Mouse (Mus musculus) heart, postnatal 36 days (tissue): Measurements from ENCODE around the gene Cd207. TPM values are rescaled to one million over a fixed set of nuclear protein-coding genes. Genes with fewer than 3 reads are reported as not detected.

Source experiments
- DNase-seq, 2 experiments: peaks; one replicate each; pipeline ENCODE4 v3.0.0; 2021 to 2022
- intact Hi-C: fragments of 180-260 bp; cut with DNase I; formaldehyde crosslinking; loops from one replicate; pipeline ENCODE4 v1.15.1; 2025
- total RNA-seq, 2 experiments: library from RNA; stranded (reverse); gene quantifications; 2 replicates each; pipeline ENCODE4 v1.2.3; 2021

Cd207 gene
- under 1 TPM; 0.79 to 0.83 TPM for total RNA-seq

- intact Hi-C loops, result no loop called here
- no peak for DNase-seq
Measured at GRCm38 (mm10) chr6:83677757-83678156, at the start of gene Cd207. TSS of gene Cd207 (minus strand) at chr6:83677857.

GRCm38 (mm10) chr6:83727178-83727577 lies 49.5 kb upstream of the Cd207 start:
- intact Hi-C loops, result no loop called here
- no peak for DNase-seq

DNA sequence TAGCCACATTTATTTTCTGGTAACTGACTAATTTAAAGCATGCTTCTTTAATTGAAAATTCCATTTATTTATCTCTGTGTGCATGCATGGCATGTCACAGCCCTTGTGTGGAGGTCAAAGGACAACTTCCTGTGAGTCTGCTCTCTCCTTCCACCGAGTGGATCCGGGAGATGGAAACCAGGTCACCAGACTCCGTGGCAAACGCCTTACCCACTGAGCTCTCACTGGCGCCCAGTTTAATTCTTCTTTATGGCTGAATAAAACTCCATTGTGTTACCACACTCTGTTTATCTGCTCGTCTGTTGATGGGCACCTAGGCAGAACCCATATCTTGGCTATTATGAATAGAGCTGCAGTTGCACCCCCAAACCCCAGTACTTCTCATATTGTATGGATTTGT lies 44.9 kb upstream of the Cd207 start:
- intact Hi-C loops, result no loop called here
- no peak for DNase-seq

GRCm38 (mm10) chr6:83717026-83717425 lies 39.4 kb upstream of the Cd207 start:
- intact Hi-C loops, result loop anchor here (2.0 kb wide), 1 partner anchor 14 kb away; no protein-coding TSS in a partner anchor

DNA sequence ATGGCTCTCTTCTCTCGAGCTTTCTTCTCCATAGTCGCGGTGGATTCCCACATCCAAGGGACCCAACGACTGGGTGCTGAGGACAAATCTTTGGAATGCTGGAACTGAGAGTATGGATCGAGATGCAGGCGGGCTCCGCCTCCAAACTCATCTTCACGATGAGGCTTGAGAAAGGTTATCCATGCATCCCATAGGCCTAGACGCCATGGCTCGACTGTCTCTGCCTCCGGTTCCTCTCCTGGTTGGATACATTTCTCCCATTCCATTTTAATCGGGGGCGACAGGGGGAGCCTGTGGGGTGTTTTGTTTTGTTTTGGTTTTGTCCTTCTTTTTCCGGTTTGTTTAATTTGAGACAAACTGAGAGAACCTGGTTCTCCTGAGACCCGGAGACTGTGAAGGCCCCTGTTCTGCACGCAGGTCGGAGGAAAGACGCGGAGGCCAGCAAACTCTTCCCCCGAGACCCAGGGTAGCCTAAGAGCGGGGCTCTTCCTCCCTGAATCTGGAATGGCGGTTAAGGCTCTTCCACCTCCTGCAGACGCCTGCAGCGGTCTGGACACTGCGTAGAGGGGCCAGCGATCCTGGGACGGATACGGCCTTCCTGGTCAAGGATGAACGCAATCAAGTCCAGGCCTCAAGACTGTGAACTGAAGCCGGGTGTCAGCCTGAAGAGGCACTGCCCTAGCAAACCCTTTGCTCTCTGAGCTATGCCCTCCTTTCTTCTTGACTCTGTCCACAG lies 38.0 kb upstream of the Cd207 start:
- peak in 1 of 2 experiments; percentile 15 for DNase-seq
- intact Hi-C loops, result loop anchor here (2.0 kb wide), 1 partner anchor 13 kb away; no protein-coding TSS in a partner anchor

More at GRCm38 (mm10) chr6:83717026-83717425, 39.4 kb upstream of the Cd207 start:
- no peak for DNase-seq

DNA sequence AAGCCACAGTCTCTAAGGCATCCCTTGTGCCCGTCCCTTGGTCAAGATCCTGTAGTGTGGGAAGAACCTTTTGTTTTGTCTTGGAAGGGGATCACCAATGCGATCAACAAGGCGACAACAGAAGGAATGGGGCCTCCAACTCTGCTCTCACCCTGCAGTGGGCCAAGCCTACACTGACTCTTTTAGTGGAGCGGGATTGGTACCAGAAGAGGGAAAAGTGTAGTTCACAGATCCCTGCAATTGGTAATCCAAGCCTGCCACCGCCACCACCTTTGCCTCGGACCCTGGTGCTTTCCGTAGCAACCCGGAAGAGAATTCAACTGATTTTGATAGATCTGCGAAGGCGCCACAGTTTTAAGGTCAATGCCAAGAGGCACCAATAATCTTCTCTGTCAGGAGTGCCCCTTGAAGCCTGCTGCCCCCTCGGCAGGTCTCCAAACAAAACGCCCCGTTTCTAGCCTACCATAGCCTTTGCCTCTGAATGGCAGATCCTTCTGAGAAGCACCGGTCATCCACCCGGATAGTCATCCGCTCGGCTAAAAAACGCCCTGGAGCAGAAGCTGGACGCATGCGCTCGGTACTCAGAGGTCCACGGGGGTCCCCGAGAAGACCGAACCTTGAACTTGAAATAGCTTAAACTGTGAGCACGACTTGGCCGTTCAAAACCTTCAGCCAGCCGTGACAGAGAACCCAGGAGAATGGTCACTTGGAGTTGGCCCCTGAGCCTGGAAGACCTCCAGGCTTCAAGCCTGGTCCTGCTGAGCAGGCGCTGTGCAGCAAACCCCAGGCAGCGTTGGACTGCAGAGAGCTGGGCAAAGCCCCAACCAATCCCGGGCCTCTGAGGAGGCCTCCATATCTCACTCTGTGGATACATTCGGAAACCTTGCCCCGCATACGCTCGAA lies 36.8 kb upstream of the Cd207 start:
- intact Hi-C loops, result no loop called here
- no peak for DNase-seq

GRCm38 (mm10) chr6:83713271-83714136 lies 35.8 kb upstream of the Cd207 start:
- intact Hi-C loops, result no loop called here
- DNase-seq, result no peak

- intact Hi-C loops, result no loop called here
- DNase-seq, result no peak
Measured at GRCm38 (mm10) chr6:83711725-83712475, 34.2 kb upstream of the Cd207 start.

DNA sequence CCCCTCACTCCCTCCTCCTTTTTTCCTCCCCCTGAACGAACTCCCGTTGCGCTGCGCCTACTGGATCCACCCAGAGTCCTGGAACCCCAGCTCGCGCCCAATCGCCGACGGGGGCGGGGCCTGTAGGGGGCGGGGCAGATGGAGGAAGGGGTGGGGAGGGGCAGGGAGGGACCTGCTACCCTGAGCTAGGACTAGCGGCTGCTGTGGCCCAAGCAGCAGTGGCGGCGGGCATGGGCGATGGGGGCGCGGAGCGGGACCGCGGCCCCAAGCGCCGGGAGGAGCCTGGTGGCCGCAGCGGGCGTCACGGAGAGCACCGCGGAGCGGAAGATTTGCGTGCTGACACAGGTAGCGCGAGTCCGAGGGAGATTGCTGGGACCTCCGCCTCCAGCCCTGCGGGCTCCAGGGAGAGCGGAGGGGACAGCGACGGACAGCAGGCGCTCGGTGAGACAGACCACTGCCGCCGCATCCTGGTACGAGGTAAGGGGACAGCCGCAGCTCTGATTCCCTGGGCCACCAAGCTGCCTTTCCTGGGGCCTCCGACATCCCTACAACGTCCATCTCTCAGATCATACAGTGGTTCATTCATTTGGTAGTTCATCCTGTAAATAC lies 33.5 kb upstream of the Cd207 start, which contains the start of gene Vax2:
TSS of gene Vax2 (plus strand) at position 198 of the 609 bp plus-strand sequence.
- peak; percentile 64 to 65 for DNase-seq
- intact Hi-C loops, result no loop called here

DNA sequence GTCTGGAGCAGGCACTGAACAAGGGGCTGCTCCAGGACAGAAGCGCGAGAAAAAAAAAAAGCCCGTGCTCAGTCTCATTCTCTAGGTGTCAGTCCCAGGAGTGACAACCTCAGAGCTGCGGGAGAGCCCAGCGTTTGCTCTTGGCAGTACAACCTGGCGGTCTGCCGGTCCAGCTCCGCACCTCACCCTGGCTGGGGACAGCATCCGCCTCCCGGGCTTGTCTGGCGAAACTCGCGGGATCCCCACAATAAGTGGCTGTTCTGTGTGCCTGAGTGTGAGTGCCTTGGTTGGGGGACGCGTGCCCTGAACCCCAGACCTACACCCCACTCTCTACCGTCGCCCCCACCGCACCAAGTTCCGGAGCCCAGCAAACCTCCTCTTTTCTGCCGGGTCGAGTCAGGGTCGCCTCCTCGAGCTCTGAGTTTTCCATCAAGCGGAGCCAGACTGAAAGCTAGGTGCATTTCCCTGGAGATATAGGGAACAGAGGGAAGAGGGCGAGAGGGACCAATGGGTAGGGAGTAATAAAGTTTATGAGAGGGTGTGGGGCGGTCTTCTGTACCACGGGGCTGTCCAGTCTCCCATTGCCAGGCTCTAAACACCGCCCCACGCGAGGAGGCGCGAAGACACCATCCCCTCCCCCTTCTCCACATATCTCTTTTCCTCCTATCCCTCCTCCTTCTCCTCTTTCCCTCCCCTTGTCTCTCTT lies 32.9 kb upstream of the Cd207 start:
- intact Hi-C loops, result no loop called here
- DNase-seq, result no peak

- DNase-seq, result no peak
- intact Hi-C loops, result no loop called here
Measured at GRCm38 (mm10) chr6:83707738-83708510, 30.3 kb upstream of the Cd207 start.

DNA sequence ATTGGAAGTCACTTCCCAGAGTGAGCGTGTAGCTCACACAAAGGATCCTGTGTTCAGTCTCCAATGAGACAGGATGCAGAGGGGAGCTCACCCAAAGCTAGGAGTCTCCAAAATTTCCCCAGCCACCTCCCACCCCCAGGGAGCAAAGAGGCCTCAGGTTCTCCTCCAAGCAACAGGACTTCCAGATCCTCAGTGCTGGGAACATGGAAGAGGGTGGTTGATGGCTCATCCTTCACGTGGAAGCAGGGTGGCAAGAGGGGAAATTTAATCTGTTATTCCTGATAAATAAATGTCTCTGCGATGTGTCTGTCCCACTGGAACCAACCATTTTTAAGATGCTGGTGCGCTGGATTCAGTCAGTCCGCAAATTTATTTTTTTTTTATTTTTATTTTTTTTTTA lies 27.0 kb upstream of the Cd207 start:
- intact Hi-C loops, result no loop called here
- no peak for DNase-seq

GRCm38 (mm10) chr6:83704294-83704693 lies 26.6 kb upstream of the Cd207 start:
- DNase-seq, result no peak
- intact Hi-C loops, result no loop called here

GRCm38 (mm10) chr6:83703722-83704078 lies 26.0 kb upstream of the Cd207 start:
- no peak for DNase-seq

GRCm38 (mm10) chr6:83703000-83703721 lies 25.5 kb upstream of the Cd207 start:
- no peak for DNase-seq
- intact Hi-C loops, result loop anchor here (2.0 kb wide), 1 partner anchor 14 kb away; no protein-coding TSS in a partner anchor

More at GRCm38 (mm10) chr6:83703722-83704078, 26.0 kb upstream of the Cd207 start:
- intact Hi-C loops, result loop anchor here (2.0 kb wide), 1 partner anchor 13 kb away; no protein-coding TSS in a partner anchor

DNA sequence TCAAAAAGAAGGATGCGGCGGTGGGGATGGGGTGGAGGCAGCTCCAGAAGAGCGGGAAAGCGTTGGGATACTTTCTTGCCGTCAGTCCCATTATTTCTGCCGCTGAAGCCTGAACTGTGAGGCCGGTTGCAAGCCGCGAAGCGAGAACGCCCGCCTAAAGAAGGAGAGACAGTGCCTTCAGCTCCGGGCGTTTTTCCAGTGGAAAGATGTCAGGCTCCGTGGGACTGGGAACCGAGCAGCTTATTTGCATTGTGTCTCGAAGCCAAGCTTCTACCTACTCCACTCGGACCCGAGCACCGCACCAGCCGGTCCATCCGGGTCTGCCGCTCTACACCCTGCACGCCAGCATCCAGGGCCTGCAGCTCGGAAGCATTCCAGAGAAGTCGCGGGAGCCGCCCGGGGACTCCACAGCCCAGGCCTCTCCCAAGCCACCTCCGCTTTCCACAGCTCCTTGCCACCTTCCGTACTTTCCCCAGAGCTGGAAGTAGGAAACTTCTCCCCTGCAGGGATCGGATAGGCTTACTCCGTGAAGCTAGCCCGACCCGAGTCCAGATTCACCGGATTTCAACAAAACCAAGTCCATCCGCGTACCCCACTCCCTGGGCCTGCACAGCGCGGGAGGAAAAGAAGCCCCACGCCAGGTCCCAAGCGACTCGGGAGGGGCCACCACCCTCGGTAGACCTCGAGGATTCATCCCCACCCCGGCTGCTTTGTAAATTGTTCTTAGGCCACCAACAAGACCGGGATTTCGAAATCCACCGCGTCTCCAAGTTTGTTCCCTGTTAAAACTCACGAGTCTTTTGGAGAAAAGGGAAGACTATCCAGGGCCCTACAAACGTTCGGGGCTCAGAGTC lies 24.7 kb upstream of the Cd207 start:
- intact Hi-C loops, result loop anchor here (2.0 kb wide), 1 partner anchor 14 kb away; no protein-coding TSS in a partner anchor
- DNase-seq, result no peak
